Mouse (Mus musculus) forebrain, embryonic 16.5 days (tissue): ENCODE results near the gene H6pd. TPM values are rescaled to one million over a fixed set of nuclear protein-coding genes. Genes with fewer than 3 reads are reported as not detected.

Experiments
- ATAC-seq: fragments of 200-750 bp; cut with Nextera tagmentation; 2 replicates; pipeline ENCODE4 v1.8.0; 2017; ENCODE audit warnings: mild to moderate bottlenecking, moderate library complexity
- H3K27ac ChIP-seq: fragments of 300-500 bp; sonication (generic); 2 replicates; pipeline ENCODE4 v1.5.1; 2014; ENCODE audit warnings: low read length, control low read depth
- H3K27me3 ChIP-seq: fragments of 300-500 bp; sonication (generic); replicated peaks from 2 replicates; pipeline ENCODE4 v1.6.1; 2014; ENCODE audit warnings: low read length; ENCODE audit not compliant: control insufficient read depth, insufficient read depth
- H3K36me3 ChIP-seq: fragments of 300-500 bp; sonication (generic); 2 replicates; pipeline ENCODE4 v1.6.1; 2014; ENCODE audit not compliant: control insufficient read depth, insufficient read depth
- H3K4me1 ChIP-seq: fragments of 300-500 bp; sonication (generic); replicated peaks from 2 replicates; pipeline ENCODE4 v1.6.1; 2014; ENCODE audit warnings: low read length; ENCODE audit not compliant: control insufficient read depth, insufficient read depth
- H3K4me2 ChIP-seq: fragments of 300-500 bp; sonication (generic); 2 replicates; pipeline ENCODE4 v1.6.1; 2014; ENCODE audit warnings: mild to moderate bottlenecking, low read length, control low read depth
- H3K4me3 ChIP-seq: fragments of 300-500 bp; sonication (generic); replicated peaks from 2 replicates; pipeline ENCODE4 v1.5.1; 2014; ENCODE audit warnings: mild to moderate bottlenecking, low read length, control low read depth
- H3K9ac ChIP-seq: fragments of 300-500 bp; sonication (generic); replicated peaks from 2 replicates; pipeline ENCODE4 v1.6.1; 2014; ENCODE audit warnings: low read depth, low read length, control low read depth
- H3K9me3 ChIP-seq: fragments of 300-500 bp; sonication (generic); 2 replicates; pipeline ENCODE4 v1.6.1; 2016; ENCODE audit warnings: low read length; ENCODE audit not compliant: control insufficient read depth
- WGBS: fragments of 180-500 bp; shearing (Covaris S2); extraction: QIAGEN DNeasy Blood & Tissue Kit; methylation state at CpG from one replicate; pipeline ENCODE4 v1.1.7; 2014; 5-methylcytosine and 5-hydroxymethylcytosine counted together
- polyA plus RNA-seq: library from polyadenylated mRNA; unstranded; fragments of >200 nt; fragmentation: Nextera tagmentation; extraction: Ambion mirVana; gene quantifications from 2 replicates; pipeline ENCODE4 v1.2.1, GENCODE M21; 2015

Gene H6pd
- polyA plus RNA-seq, 1 experiment from 2014 or later = 2.1 TPM

GRCm38 (mm10) chr4:149994218-149994617, 14.6 kb downstream of the H6pd start:
- H3K4me2 ChIP-seq = no peak overlapping the region
- WGBS = 85% methylated on average over 10 of the region's 10 CpGs
- H3K27ac ChIP-seq = no peak overlapping the region
- peaks cover 22% of the 10 kb centered on the region for H3K4me1 ChIP-seq
- H3K36me3 ChIP-seq = no peaks in the 10 kb centered on the region
- H3K4me3 ChIP-seq = no peak overlapping the region
- H3K9me3 ChIP-seq = no peaks in the 10 kb centered on the region
- H3K9ac ChIP-seq = no peak overlapping the region
- H3K27me3 ChIP-seq = no peaks in the 10 kb centered on the region
- ATAC-seq = no peak

GRCm38 (mm10) chr4:149992670-149993032, 16.2 kb downstream of the H6pd start:
- no peak overlapping the region for H3K27ac ChIP-seq
- no peaks in the 10 kb centered on the region for H3K36me3 ChIP-seq
- no peak overlapping the region for H3K4me2 ChIP-seq
- ATAC-seq = no peak
- no peak overlapping the region for H3K4me3 ChIP-seq
- H3K4me1 ChIP-seq = peaks cover 33% of the 10 kb centered on the region
- H3K27me3 ChIP-seq = no peaks in the 10 kb centered on the region
- WGBS = 93% methylated on average over 8 of the region's 8 CpGs
- no peaks in the 10 kb centered on the region for H3K9me3 ChIP-seq
- no peak overlapping the region for H3K9ac ChIP-seq

GRCm38 (mm10) chr4:149991755-149992669, 16.8 kb downstream of the H6pd start:
- H3K4me1 ChIP-seq = peaks cover 33% of the 10 kb centered on the region
- H3K36me3 ChIP-seq = no peaks in the 10 kb centered on the region
- H3K27me3 ChIP-seq = no peaks in the 10 kb centered on the region
- no peak overlapping the region for H3K4me3 ChIP-seq
- H3K27ac ChIP-seq = no peak overlapping the region
- H3K4me2 ChIP-seq = no peak overlapping the region
- no peaks in the 10 kb centered on the region for H3K9me3 ChIP-seq
- WGBS = 77% methylated on average over 13 of the region's 13 CpGs
- ATAC-seq = no peak
- no peak overlapping the region for H3K9ac ChIP-seq

GRCm38 (mm10) chr4:149990954-149991633, 17.7 kb downstream of the H6pd start:
- Histone ChIP-seq H3K4me2 (no peak overlapping the region), H3K27ac (no peak overlapping the region), H3K9me3 (no peaks in the 10 kb centered on the region), H3K4me1 (peaks cover 33% of the 10 kb centered on the region), H3K9ac (no peak overlapping the region), H3K4me3 (no peak overlapping the region), H3K36me3 (no peaks in the 10 kb centered on the region), H3K27me3 (no peaks in the 10 kb centered on the region)
- ATAC-seq = no peak
- 33% methylated on average over 9 of the region's 9 CpGs for WGBS

GRCm38 (mm10) chr4:149990212-149990953, 18.4 kb downstream of the H6pd start:
- 0 out of 2 replicates have a peak overlapping the region, but pooled peaks have one; percentile 13 for H3K9ac ChIP-seq
- ATAC-seq = peak; percentile 81
- 13% methylated on average over 8 of the region's 8 CpGs for WGBS

GRCm38 (mm10) chr4:149988931-149989556, 19.8 kb downstream of the H6pd start:
- peak overlapping the region; percentile 54 for H3K4me2 ChIP-seq
- no peaks in the 10 kb centered on the region for H3K9me3 ChIP-seq
- H3K4me1 ChIP-seq = peaks cover 33% of the 10 kb centered on the region
- H3K27ac ChIP-seq = peak overlapping the region; percentile 51; the same call in 1 of the 2 replicates
- H3K4me3 ChIP-seq = peak overlapping the region; percentile 34
- 8% methylated on average over 21 of the region's 21 CpGs for WGBS
- peak overlapping the region; percentile 53; the same call in 1 of the 2 replicates for H3K9ac ChIP-seq
- peak; percentile 94 for ATAC-seq
- no peaks in the 10 kb centered on the region for H3K36me3 ChIP-seq
- H3K27me3 ChIP-seq = no peaks in the 10 kb centered on the region

More at GRCm38 (mm10) chr4:149990212-149990953, 18.4 kb downstream of the H6pd start:
- Histone ChIP-seq H3K36me3 (no peaks in the 10 kb centered on the region), H3K4me2 (no peak overlapping the region), H3K4me1 (peaks cover 33% of the 10 kb centered on the region), H3K27ac (peak overlapping the region; percentile 48; the same call in 1 of the 2 replicates), H3K4me3 (no peak overlapping the region), H3K27me3 (no peaks in the 10 kb centered on the region), H3K9me3 (no peaks in the 10 kb centered on the region)

GRCm38 (mm10) chr4:149988301-149988700, 20.5 kb downstream of the H6pd start:
- peaks cover 33% of the 10 kb centered on the region for H3K4me1 ChIP-seq
- H3K36me3 ChIP-seq = no peaks in the 10 kb centered on the region
- no peaks in the 10 kb centered on the region for H3K27me3 ChIP-seq
- H3K9ac ChIP-seq = 0 out of 2 replicates have a peak overlapping the region, but pooled peaks have one; percentile 53
- ATAC-seq = no peak
- 83% methylated on average over 6 of the region's 6 CpGs for WGBS
- no peak overlapping the region for H3K27ac ChIP-seq
- H3K4me2 ChIP-seq = peak overlapping the region; percentile 54
- H3K4me3 ChIP-seq = peak overlapping the region; percentile 34
- H3K9me3 ChIP-seq = no peaks in the 10 kb centered on the region

GRCm38 (mm10) chr4:149986671-149987417, 22.0 kb downstream of the H6pd start:
- ATAC-seq = no peak
- no peak overlapping the region for H3K4me3 ChIP-seq
- no peaks in the 10 kb centered on the region for H3K27me3 ChIP-seq
- no peak overlapping the region for H3K27ac ChIP-seq
- no peaks in the 10 kb centered on the region for H3K36me3 ChIP-seq
- H3K9me3 ChIP-seq = no peaks in the 10 kb centered on the region
- peaks cover 33% of the 10 kb centered on the region for H3K4me1 ChIP-seq
- 83% methylated on average over 10 of the region's 10 CpGs for WGBS
- no peak overlapping the region for H3K4me2 ChIP-seq
- no peak overlapping the region for H3K9ac ChIP-seq
